Mouse (Mus musculus) C2C12 (cell line): ENCODE data around the gene Olfr323. TPM values are rescaled to one million over a fixed set of nuclear protein-coding genes. Genes with fewer than 3 reads are reported as not detected.

Experiments used
- H3K27me3 ChIP-seq: one replicate; pipeline ENCODE4 v1.6.1; 2011; ENCODE audit not compliant: control insufficient read depth, insufficient read depth, insufficient read length
- H3K36me3 ChIP-seq: one replicate; pipeline ENCODE4 v1.6.1; 2011; ENCODE audit not compliant: control insufficient read depth, insufficient read depth
- H3K4me3 ChIP-seq: one replicate; pipeline ENCODE4 v1.5.1; 2011; ENCODE audit warnings: mild to moderate bottlenecking, control low read depth; ENCODE audit not compliant: poor library complexity, insufficient read depth, severe bottlenecking
- H3K79me2 ChIP-seq: one replicate; pipeline ENCODE4 v1.6.1; 2011; ENCODE audit not compliant: control insufficient read depth, insufficient read depth
- H3K79me3 ChIP-seq: one replicate; pipeline ENCODE4 v1.6.1; 2011; ENCODE audit warnings: low read depth, control low read depth
- H3ac ChIP-seq: one replicate; pipeline ENCODE3; 2011; ENCODE audit warnings: low read depth; ENCODE audit not compliant: control insufficient read depth, insufficient read length
- CEBPB ChIP-seq: IDR thresholded peaks from one replicate; pipeline ENCODE4 v1.6.1; 2011; ENCODE audit warnings: low read depth, mild to moderate bottlenecking, control low read depth, moderate library complexity
- CTCF ChIP-seq: IDR thresholded peaks from one replicate; pipeline ENCODE4 v1.5.1; 2011; ENCODE audit not compliant: control insufficient read depth, insufficient read depth, insufficient read length
- FOSL1 ChIP-seq: IDR thresholded peaks from one replicate; pipeline ENCODE4 v1.8.0; 2011; ENCODE audit warnings: mild to moderate bottlenecking, low read length; ENCODE audit not compliant: poor library complexity, insufficient read depth, severe bottlenecking
- MAX ChIP-seq: IDR thresholded peaks from one replicate; pipeline ENCODE4 v1.6.1; 2011; ENCODE audit warnings: mild to moderate bottlenecking, control low read depth
- MYOD1 ChIP-seq: IDR thresholded peaks from one replicate; pipeline ENCODE4 v1.6.1; 2011; ENCODE audit warnings: low read depth; ENCODE audit not compliant: control insufficient read depth, insufficient read length
- MYOG ChIP-seq: IDR thresholded peaks from one replicate; pipeline ENCODE4 v1.6.1; 2011; ENCODE audit not compliant: control insufficient read depth, insufficient read length; ENCODE audit errors: extremely low read depth
- USF1 ChIP-seq: IDR thresholded peaks from one replicate; pipeline ENCODE4 v1.6.1; 2011; ENCODE audit warnings: low read depth, mild to moderate bottlenecking, control low read depth, moderate library complexity
- polyA plus RNA-seq: library from polyadenylated mRNA; unstranded; fragments of >200 nt; fragmentation: generic; extraction: Trizol; gene quantifications from one replicate; pipeline ENCODE4 v1.2.1, GENCODE M21; 2012; ENCODE audit warnings: missing spikeins

The Olfr323 gene
- polyA plus RNA-seq, 1 experiment: not detected

DNA sequence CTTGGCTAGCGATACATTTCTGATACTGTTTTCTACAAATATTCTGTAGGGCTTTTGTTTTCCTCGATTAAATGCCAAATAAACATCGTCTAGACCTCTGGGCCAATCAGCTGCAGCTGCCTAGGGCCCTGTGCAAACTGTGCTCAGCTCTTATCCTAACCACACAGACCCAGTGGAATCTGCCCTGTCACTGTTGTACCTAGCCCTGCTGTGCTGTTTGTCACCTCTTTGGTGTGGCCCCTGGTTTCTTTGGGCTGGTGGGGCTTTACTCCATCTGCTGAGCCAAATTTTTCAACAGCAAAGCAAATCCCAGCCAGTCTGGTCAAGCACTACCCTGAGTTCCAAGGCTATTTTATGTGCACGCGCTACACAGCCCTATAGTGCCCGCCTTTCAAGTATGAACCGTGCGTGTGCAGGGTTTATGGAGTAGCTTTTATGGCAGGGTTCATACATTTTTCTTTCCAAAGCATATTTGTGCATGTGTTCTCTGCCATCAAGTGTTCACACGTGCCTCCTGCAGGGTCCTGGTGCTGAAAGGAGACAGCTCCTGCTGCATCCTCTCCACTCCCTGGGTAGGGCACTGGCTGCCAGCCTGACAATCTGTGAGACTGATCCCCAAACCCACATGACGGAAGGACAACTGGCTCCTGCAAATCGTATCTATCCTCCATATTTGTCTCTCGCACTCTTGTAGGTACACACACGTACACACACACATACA lies 11.5 kb upstream of the Olfr323 start:
- Histone ChIP-seq H3K4me3 (no peak overlapping the region), H3K79me3 (no peaks in the 10 kb centered on the region), H3K79me2 (no peaks in the 10 kb centered on the region), H3ac (no peak overlapping the region), H3K27me3 (peaks cover 20% of the 10 kb centered on the region), H3K36me3 (no peaks in the 10 kb centered on the region)
- no peak for TF ChIP-seq MYOD1
- TF ChIP-seq CTCF: no peak
- TF ChIP-seq FOSL1: no peak
- no peak for TF ChIP-seq MYOG
- TF ChIP-seq CEBPB: no peak
- TF ChIP-seq MAX: no peak
- no peak for TF ChIP-seq USF1

DNA sequence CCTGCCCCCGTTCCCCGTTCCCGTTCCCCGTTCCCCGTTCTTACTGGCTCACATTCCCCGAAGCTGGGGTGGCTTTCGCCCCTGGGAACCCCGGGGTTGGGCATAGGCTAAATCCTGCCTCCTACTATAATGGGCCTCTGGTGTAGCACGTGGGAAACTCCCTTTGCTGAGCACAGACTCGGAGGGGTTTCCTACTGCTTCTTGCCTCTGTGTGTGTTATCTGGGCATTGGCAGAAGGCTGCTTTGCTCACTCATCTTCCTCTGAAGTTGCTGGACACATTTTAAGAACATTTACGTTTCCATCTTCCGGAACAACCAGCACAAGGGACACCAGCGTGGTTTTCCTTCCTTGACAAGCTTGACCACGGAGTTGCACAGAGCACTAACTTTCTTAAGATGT lies 10.8 kb upstream of the Olfr323 start:
- Histone ChIP-seq H3K4me3 (no peak overlapping the region), H3K79me2 (no peaks in the 10 kb centered on the region), H3K27me3 (peaks cover 20% of the 10 kb centered on the region), H3ac (no peak overlapping the region), H3K79me3 (no peaks in the 10 kb centered on the region), H3K36me3 (no peaks in the 10 kb centered on the region)
- no peak for TF ChIP-seq FOSL1
- no peak for TF ChIP-seq MYOD1
- TF ChIP-seq MAX: no peak

DNA sequence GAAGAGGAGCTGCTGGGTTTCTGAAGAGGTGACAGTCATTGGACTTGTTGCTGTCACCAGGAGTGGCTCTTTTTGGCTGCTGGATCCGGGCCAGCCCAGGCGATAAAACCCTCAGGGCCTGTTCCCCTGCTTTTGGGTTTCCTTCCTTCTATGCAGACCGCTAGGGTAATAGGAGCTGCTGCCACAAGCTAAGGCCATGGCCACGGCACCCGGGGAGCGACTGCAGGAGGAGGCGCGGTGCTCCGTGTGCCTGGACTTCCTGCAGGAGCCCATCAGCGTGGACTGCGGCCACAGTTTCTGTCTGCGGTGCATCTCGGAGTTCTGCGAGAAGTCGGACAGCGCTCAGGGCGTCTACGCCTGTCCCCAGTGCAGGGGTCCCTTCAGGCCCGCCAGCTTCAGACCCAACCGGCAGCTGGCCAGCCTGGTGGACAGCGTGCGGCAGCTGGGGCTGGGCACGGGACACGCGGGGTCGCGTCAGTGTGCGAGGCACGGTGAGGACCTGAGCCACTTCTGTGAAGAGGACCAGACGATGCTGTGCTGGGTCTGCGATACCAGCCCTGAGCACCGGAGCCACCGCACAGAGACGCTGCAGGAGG lies 10.1 kb upstream of the Olfr323 start, which contains the start of gene Trim58:
Gene Trim58, plus strand, starts transcription at position 194 of the 596 bp plus-strand sequence.
- H3K36me3 ChIP-seq: no peaks in the 10 kb centered on the region
- no peak within 1 kb of the TSS for H3ac ChIP-seq
- H3K27me3 ChIP-seq: peaks cover 13% of the 10 kb centered on the region
- no peaks in the 10 kb centered on the region for H3K79me3 ChIP-seq
- H3K4me3 ChIP-seq: no peak within 1 kb of the TSS
- no peaks in the 10 kb centered on the region for H3K79me2 ChIP-seq
- TF ChIP-seq CTCF: no peak
- no peak for TF ChIP-seq USF1
- no peak for TF ChIP-seq MYOG
- no peak for TF ChIP-seq FOSL1
- no peak for TF ChIP-seq MAX
- no peak for TF ChIP-seq MYOD1
- no peak for TF ChIP-seq CEBPB

DNA sequence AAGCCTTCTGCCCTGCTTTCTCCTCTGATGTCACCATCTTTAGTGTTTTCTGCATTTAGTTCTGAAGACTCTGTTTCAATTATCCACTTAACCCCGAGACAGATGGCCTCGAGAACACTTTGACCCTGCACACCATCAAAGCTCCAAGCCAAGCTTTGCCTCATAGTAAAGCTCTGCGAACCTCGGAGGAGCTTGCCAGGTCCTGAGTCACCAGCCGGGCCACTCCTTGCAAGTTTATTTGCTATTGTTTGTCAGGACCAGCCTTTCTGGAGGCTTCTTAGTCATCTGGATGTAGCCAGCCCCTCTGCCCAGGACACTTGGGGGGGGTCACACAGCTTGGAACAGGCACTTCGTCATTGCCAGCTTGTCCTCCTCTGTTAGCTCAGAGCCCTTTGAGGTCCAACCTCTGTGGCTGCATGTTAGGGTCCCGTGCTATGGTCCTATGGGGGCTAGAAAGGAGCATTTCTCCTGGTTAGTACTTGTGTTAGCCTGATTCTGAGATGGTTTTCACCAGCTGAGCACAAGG lies 7.9 kb upstream of the Olfr323 start:
- TF ChIP-seq MAX (no peak), CTCF (no peak), MYOD1 (no peak), FOSL1 (no peak), USF1 (no peak), MYOG (no peak), CEBPB (no peak)
- H3ac ChIP-seq: no peak overlapping the region
- H3K79me3 ChIP-seq: no peaks in the 10 kb centered on the region
- no peak overlapping the region for H3K4me3 ChIP-seq
- no peaks in the 10 kb centered on the region for H3K36me3 ChIP-seq
- peaks cover 13% of the 10 kb centered on the region for H3K27me3 ChIP-seq
- no peaks in the 10 kb centered on the region for H3K79me2 ChIP-seq

DNA sequence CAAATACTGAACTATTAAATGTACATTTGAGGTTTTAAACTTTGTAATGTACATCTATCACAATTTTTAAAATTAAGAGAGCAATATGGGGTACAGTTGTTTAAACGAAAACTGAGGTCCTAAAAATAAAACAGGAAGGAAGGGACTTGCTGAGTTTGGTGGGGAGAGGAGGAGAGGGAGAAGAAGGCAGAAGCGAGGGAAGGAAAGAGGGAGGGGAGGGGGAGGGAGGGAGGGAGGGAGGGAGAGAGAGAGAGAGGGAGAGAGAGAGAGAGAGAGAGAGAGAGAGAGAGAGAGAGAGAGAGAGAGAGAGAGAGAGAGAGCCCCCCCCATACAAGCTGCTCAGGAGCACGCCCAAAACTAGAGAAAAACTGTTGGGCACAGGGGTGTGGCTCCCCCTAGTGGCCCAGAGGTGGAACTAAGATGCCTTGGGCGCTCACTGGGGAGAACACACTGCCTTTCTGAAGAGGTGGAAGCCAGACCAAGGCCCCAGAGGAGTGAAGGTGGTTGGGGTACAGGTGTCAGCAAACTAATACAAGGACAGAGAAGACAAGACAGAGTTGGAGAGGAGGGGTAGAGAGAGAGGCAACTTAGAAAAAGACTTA lies 6.2 kb upstream of the Olfr323 start:
- Histone ChIP-seq H3K4me3 (no peak overlapping the region), H3K79me3 (no peaks in the 10 kb centered on the region), H3ac (no peak overlapping the region), H3K79me2 (no peaks in the 10 kb centered on the region), H3K27me3 (peaks cover 7% of the 10 kb centered on the region), H3K36me3 (no peaks in the 10 kb centered on the region)
- TF ChIP-seq USF1 (no peak), MYOD1 (no peak), MAX (no peak), FOSL1 (no peak), CTCF (no peak), CEBPB (no peak), MYOG (no peak)
